Mouse (Mus musculus): ENCODE results near the gene Evpl. TPM values are rescaled to one million over a fixed set of nuclear protein-coding genes. Genes with fewer than 3 reads are reported as not detected.

Gene Evpl
- total RNA-seq, 2 experiments from 2014 or later: 0.61 to 0.74 TPM

- DNase-seq (ENCODE audit: low spot score in 2 of 2): no peak
These were observed 61.9 kb downstream of the Evpl start for GRCm38 (mm10) chr11:116176010-116176409.

- DNase-seq (ENCODE audit: low spot score in 2 of 2): no peak
These were observed 63.0 kb downstream of the Evpl start for GRCm38 (mm10) chr11:116174775-116175448.

- no peak for DNase-seq (ENCODE audit: low spot score in 2 of 2)
These were observed 65.9 kb downstream of the Evpl start for GRCm38 (mm10) chr11:116171959-116172358.

Other genes with a start within 250 kb of the Evpl start
- 10 to 100 TPM; 11.7 to 14.1 TPM for gene Galk1, start 225.4 kb downstream of the Evpl start, total RNA-seq (2021)
- 100 to 1,000 TPM; 267 to 281 TPM for gene H3f3b, start 210.1 kb downstream of the Evpl start, total RNA-seq (2021)
- gene Unk, start 207.8 kb downstream of the Evpl start, total RNA-seq (2021): 10 to 100 TPM; 20.6 to 23.1 TPM
- gene Unc13d, start 160.1 kb downstream of the Evpl start, total RNA-seq (2021): 1 to 10 TPM; 1.6 to 3.0 TPM
- 100 to 1,000 TPM; 450 to 480 TPM for gene Wbp2, start 151.1 kb downstream of the Evpl start, total RNA-seq (2021)
- gene Trim47, start 110.9 kb downstream of the Evpl start, total RNA-seq (2021): 1 to 10 TPM; 4.8 to 6.2 TPM
- 1 to 10 TPM; 6.7 to 8.3 TPM for gene Trim65, start 106.9 kb downstream of the Evpl start, total RNA-seq (2021)
- gene Mrpl38, start 99.2 kb downstream of the Evpl start, total RNA-seq (2021): 10 to 100 TPM; 60.2 to 61.2 TPM
- 10 to 100 TPM; 82.3 to 83.6 TPM for gene Fbf1, start 69.9 kb downstream of the Evpl start, total RNA-seq (2021)
- 10 to 100 TPM; 33.7 to 39.8 TPM for gene Ten1, start 39.2 kb downstream of the Evpl start, total RNA-seq (2021)
- gene Acox1, start 39.0 kb downstream of the Evpl start, total RNA-seq (2021): 100 to 1,000 TPM; 125 TPM
- 10 to 100 TPM; 69.4 to 71.3 TPM for gene Srp68, start 36.1 kb upstream of the Evpl start, total RNA-seq (2021)
- not detected for gene Galr2, start 42.9 kb upstream of the Evpl start, total RNA-seq (2021)
- gene Exoc7, start 69.2 kb upstream of the Evpl start, total RNA-seq (2021): 10 to 100 TPM; 69.4 to 85.5 TPM
- 1 to 10 TPM; 6.2 to 7.5 TPM for gene Foxj1, start 97.3 kb upstream of the Evpl start, total RNA-seq (2021)
- 100 to 1,000 TPM; 245 to 252 TPM for gene Rnf157, start 175.0 kb upstream of the Evpl start, total RNA-seq (2021)
- 10 to 100 TPM; 33.3 to 40.5 TPM for gene Ubald2, start 196.0 kb upstream of the Evpl start, total RNA-seq (2021)
- gene Qrich2, start 228.2 kb upstream of the Evpl start, total RNA-seq (2021): not detected